Mouse (Mus musculus): Measurements from ENCODE around the gene Smarcc1. TPM values are rescaled to one million over a fixed set of nuclear protein-coding genes. Genes with fewer than 3 reads are reported as not detected.

Smarcc1 gene
- polyA plus RNA-seq, 1 experiment = 41.4 TPM

- TF ChIP-seq POLR2A (IDR thresholded peaks at IDR 0.05; ENCODE audit: borderline replicate concordance, control insufficient read depth, low read depth, low read length) (no peak), CTCF (IDR thresholded peaks at IDR 0.05; ENCODE audit: control insufficient read depth, insufficient read depth, low read length) (no peak)
- 54% methylated on average over 10 of the region's 10 CpGs for WGBS
- Histone ChIP-seq H3K4me1 (ENCODE audit: control insufficient read depth, insufficient read depth, low read length) (no peaks in the 10 kb centered on the region), H3K4me3 (replicated peaks; ENCODE audit: control insufficient read depth, low read depth, low read length) (no peak overlapping the region), H3K27ac (ENCODE audit: control insufficient read depth, insufficient read depth, low read depth, low read length, poor library complexity) (no peak overlapping the region)
Measured at GRCm38 (mm10) chr9:110229566-110230248, 112.2 kb downstream of the Smarcc1 start.

GRCm38 (mm10) chr9:110230395-110231071, 113.0 kb downstream of the Smarcc1 start:
- H3K27ac ChIP-seq (ENCODE audit: control insufficient read depth, insufficient read depth, low read depth, low read length, poor library complexity) = no peak overlapping the region
- H3K4me3 ChIP-seq (replicated peaks; ENCODE audit: control insufficient read depth, low read depth, low read length) = no peak overlapping the region
- WGBS = 82% methylated on average over 16 of the region's 16 CpGs
- H3K4me1 ChIP-seq (ENCODE audit: control insufficient read depth, insufficient read depth, low read length) = no peaks in the 10 kb centered on the region
- TF ChIP-seq POLR2A (IDR thresholded peaks at IDR 0.05; ENCODE audit: borderline replicate concordance, control insufficient read depth, low read depth, low read length) = no peak
- no peak for TF ChIP-seq CTCF (IDR thresholded peaks at IDR 0.05; ENCODE audit: control insufficient read depth, insufficient read depth, low read length)

DNA sequence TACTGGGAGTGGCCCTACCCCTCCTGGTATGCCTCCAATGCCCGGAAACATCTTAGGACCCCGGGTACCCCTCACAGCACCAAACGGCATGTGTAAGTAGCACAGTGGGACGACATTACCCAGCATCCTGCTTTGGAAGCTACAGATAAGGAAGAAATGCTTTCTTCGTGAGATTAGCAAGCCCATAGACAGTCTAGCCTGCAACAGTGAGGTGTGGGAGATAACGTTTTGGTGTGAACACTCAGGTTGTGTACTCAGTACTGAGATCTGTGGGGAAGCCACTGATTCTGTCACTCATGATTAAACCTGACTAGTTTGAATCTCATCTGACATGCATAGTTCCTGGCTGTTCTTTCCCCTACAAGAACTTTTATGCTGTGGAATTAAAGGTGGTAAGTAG, 117.5 kb downstream of the Smarcc1 start:
- Histone ChIP-seq H3K4me1 (ENCODE audit: control insufficient read depth, insufficient read depth, low read length) (no peaks in the 10 kb centered on the region), H3K4me3 (replicated peaks; ENCODE audit: control insufficient read depth, low read depth, low read length) (no peak overlapping the region), H3K27ac (ENCODE audit: control insufficient read depth, insufficient read depth, low read depth, low read length, poor library complexity) (no peak overlapping the region)
- TF ChIP-seq POLR2A (IDR thresholded peaks at IDR 0.05; ENCODE audit: borderline replicate concordance, control insufficient read depth, low read depth, low read length) = no peak
- TF ChIP-seq CTCF (IDR thresholded peaks at IDR 0.05; ENCODE audit: control insufficient read depth, insufficient read depth, low read length) = no peak
- WGBS = 75% methylated on average over 6 of the region's 6 CpGs

DNA sequence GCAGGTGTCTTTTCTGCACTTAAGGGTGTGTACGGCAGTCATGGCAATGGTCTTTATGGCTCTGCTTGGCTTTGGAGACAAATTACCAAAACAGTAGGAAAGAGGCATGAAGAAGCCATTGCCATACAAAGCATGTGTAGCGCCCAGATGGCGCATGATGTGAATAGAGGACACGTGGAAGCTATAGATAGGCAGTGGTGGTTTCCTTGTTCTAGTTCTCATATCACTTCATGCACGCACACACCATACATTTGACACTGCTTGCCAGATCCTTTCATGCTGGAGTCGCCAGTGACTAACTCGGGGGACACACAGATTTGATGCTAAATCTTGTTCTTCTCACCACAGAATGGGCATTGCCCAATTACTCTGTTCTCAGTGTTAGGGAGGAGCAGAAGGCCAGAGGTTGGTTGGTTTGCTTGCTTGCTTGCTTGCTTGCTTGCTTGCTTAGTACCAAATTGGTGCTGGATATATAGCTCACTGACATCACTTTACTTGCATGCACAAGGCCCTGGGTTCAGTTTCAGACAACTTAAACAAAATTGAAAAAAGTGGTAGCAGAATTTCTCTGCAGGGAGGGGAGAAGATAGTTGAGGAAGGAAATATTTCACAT, 125.8 kb downstream of the Smarcc1 start, which contains the start of gene Cspg5:
Gene Cspg5, plus strand, starts transcription at position 563 of the 613 bp plus-strand sequence.
- 62% methylated on average over 7 of the region's 7 CpGs for WGBS
- no peaks in the 10 kb centered on the region for H3K4me1 ChIP-seq (ENCODE audit: control insufficient read depth, insufficient read depth, low read length)
- no peak within 1 kb of the TSS for H3K27ac ChIP-seq (ENCODE audit: control insufficient read depth, insufficient read depth, low read depth, low read length, poor library complexity)
- no peak for TF ChIP-seq POLR2A (IDR thresholded peaks at IDR 0.05; ENCODE audit: borderline replicate concordance, control insufficient read depth, low read depth, low read length)
- TF ChIP-seq CTCF (IDR thresholded peaks at IDR 0.05; ENCODE audit: control insufficient read depth, insufficient read depth, low read length) = no peak
- no peak within 1 kb of the TSS for H3K4me3 ChIP-seq (replicated peaks; ENCODE audit: control insufficient read depth, low read depth, low read length)

DNA sequence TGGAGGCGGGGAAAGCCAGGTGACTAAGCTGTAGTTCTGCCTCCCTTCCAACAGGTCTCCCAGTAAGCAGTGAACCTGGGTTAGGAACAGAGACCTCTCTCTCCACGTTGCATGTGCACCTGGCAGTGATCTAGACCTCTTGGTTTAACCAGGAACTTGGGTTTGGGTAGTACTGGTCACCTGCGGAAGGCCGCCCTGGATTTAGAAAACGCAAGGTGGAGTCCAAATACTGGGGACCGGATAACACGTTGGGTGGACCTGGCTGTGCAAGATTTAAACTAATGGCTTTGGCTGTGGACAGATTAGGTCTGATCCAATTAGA, 127.0 kb downstream of the Smarcc1 start:
- TF ChIP-seq CTCF (IDR thresholded peaks at IDR 0.05; ENCODE audit: control insufficient read depth, insufficient read depth, low read length) (no peak), POLR2A (IDR thresholded peaks at IDR 0.05; ENCODE audit: borderline replicate concordance, control insufficient read depth, low read depth, low read length) (no peak)
- no peaks in the 10 kb centered on the region for H3K4me1 ChIP-seq (ENCODE audit: control insufficient read depth, insufficient read depth, low read length)
- 22% methylated on average over 7 of the region's 7 CpGs for WGBS
- H3K27ac ChIP-seq (ENCODE audit: control insufficient read depth, insufficient read depth, low read depth, low read length, poor library complexity) = no peak overlapping the region
- H3K4me3 ChIP-seq (replicated peaks; ENCODE audit: control insufficient read depth, low read depth, low read length) = no peak overlapping the region

DNA sequence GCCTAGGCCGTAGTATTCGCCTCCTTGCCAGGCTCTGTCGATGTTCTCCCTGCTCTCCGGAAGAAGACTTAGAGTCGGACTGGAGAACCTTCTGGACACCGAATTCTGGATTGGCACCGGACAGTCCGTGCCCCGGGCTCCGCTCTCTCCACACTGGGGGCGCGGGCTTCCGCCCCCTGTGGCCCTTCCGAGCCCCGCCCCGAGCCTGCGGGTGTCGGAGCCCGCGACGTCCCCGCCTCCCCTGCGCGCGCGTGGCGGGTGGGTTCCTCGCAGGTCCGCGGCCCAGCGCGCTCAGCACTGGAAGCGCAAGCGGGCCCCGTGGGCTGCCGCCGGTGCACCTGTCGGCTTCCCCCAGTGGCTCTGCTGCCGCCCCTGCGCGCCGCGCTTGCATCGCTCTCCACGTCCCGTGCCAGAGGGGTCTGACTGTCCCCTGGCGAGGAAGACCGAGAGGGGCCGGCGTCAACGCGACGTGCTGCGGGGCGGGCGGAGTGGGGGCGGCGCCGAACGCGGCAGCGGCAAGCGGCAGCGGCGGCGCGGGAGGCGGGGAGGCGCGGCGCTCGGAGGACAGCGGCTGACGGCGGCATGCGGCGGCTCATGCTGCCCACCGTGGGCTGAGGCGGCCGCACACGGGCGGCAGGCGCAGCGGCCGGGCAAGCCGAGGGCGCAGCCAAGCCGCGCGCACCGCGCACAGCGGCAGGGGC, 127.5 kb downstream of the Smarcc1 start:
- Histone ChIP-seq H3K4me1 (ENCODE audit: control insufficient read depth, insufficient read depth, low read length) (no peaks in the 10 kb centered on the region), H3K27ac (ENCODE audit: control insufficient read depth, insufficient read depth, low read depth, low read length, poor library complexity) (no peak overlapping the region), H3K4me3 (replicated peaks; ENCODE audit: control insufficient read depth, low read depth, low read length) (no peak overlapping the region)
- no peak for TF ChIP-seq POLR2A (IDR thresholded peaks at IDR 0.05; ENCODE audit: borderline replicate concordance, control insufficient read depth, low read depth, low read length)
- no peak for TF ChIP-seq CTCF (IDR thresholded peaks at IDR 0.05; ENCODE audit: control insufficient read depth, insufficient read depth, low read length)
- WGBS = 1% methylated on average over 82 of the region's 93 CpGs

DNA sequence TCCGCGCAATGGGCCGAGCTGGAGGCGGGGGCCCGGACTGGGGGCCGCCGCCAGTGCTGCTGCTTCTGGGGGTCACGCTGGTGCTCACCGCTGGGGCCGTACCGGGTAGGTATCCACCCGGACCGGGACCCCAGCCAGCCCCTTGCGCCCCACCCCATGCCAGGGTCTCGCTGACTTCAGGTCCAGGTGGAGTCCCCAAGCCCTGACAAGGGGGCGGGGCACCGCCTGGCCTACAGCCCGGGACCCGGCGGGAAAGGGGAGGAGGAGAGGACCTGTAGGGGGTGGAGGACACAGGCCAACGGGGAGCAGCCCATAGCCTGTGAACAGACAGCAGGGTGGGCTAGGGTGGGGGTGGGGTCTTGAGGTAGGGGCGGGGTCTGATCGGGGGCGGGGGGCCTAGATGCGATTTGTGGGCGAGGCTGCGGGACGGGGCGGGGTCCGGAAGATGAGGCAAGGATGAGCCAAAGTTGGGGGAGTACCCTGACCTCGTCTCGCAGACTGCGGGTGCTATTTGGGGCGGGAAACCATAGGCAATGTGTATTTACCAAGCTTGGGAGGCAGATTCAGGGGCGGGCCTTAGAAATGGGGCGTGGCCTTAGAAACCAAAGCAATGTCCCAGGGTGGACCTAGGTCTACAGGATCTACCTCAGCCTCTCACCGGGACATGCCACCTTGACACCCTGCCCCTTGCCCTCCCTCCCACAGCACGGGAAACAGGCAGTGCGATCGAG, 128.2 kb downstream of the Smarcc1 start:
- no peak overlapping the region for H3K4me3 ChIP-seq (replicated peaks; ENCODE audit: control insufficient read depth, low read depth, low read length)
- TF ChIP-seq POLR2A (IDR thresholded peaks at IDR 0.05; ENCODE audit: borderline replicate concordance, control insufficient read depth, low read depth, low read length) (no peak), CTCF (IDR thresholded peaks at IDR 0.05; ENCODE audit: control insufficient read depth, insufficient read depth, low read length) (no peak)
- H3K27ac ChIP-seq (ENCODE audit: control insufficient read depth, insufficient read depth, low read depth, low read length, poor library complexity) = no peak overlapping the region
- 3% methylated on average over 39 of the region's 40 CpGs for WGBS
- no peaks in the 10 kb centered on the region for H3K4me1 ChIP-seq (ENCODE audit: control insufficient read depth, insufficient read depth, low read length)

Measured in bone marrow, adult 2 months (tissue).